Mouse (Mus musculus) megakaryocyte progenitor cell, adult 5-6 weeks (primary cell): ENCODE data around the gene Pdzrn3. TPM values are rescaled to one million over a fixed set of nuclear protein-coding genes. Genes with fewer than 3 reads are reported as not detected.

Source experiments
- ATAC-seq: replicated peaks from 2 replicates; pipeline ENCODE4 v1.8.0; 2016; ENCODE audit warnings: mild to moderate bottlenecking, moderate TSS enrichment, inconsistent platforms; ENCODE audit not compliant: poor library complexity
- total RNA-seq, 2 experiments: library from RNA; stranded (forward) in 1 of 2; stranded (reverse) in 1 of 2; fragments of 157-497, 149-512 nt in 1 of 2; fragments of 200-1000 nt in 1 of 2; gene quantifications; 2 replicates each; pipeline versions ENCODE4 v1.2.3 to v1.2.4; 2015 to 2017

The Pdzrn3 gene
- total RNA-seq, 2 experiments from 2014 or later, result 0.08 TPM; not detected in 1

DNA sequence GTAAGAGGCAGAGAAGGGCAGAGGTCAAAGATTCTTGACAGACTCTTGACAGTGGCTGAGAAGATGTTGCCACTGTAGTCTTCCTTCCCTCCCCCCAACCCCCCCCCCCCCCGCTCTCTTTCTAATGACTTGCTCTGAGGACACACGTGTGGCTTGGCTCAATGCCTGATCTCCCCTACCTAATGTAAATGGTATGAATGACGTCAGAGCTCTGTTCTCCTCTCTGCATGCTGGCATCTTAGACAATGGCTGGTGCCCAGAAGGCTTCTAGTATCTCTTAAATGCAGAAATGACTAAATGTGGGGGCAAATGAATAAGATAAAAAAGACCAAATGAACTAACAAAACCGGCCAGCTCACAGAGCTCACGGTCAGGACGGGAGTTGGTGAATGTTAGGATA is 49.2 kb downstream of the Pdzrn3 start:
- ATAC-seq, result peak; percentile 77

DNA sequence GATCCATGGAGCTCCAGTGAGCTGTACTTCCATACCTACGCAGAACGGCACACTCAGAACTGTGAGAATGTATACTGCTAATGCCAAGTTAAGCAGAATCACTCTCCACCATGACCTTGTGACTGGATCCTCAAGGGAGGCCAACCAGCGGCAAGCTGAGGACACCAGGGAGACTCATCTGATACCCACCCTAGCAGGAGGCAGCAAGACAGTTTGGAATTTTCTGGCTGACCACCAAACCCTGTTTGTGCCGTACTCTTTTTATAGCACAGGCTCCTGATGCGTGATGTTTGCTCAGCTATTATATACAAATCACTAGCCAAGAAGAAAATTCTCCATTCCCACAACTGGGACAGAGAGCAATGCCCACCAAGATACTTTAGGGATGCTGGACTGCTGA is 50.0 kb downstream of the Pdzrn3 start:
- no peak for ATAC-seq

- no peak for ATAC-seq
Measured at GRCm38 (mm10) chr6:101327196-101327595, 50.5 kb downstream of the Pdzrn3 start.

- no peak for ATAC-seq
Measured at GRCm38 (mm10) chr6:101325842-101326639, 51.7 kb downstream of the Pdzrn3 start.

- no peak for ATAC-seq
Measured at GRCm38 (mm10) chr6:101322580-101322979, 55.1 kb downstream of the Pdzrn3 start.

DNA sequence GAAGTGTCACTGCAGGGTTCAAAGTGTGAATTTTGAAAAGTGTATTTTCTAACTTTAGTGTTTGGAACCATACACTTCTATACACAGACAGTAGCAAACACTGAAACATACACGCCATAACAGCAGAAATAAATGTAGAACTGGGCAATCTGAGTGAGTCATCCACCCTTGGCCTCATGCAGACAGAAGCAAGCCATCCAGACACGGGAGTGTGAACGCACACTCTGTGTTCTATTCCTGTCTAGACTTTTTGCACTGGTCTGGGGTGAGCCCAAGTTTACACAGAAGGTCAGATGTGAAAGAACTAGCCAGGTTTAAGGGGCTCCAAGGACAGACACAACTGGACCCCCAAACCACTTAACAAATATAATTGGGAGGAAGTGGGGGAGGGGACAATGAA is 57.3 kb downstream of the Pdzrn3 start:
- no peak for ATAC-seq

GRCm38 (mm10) chr6:101319374-101319967 is 58.2 kb downstream of the Pdzrn3 start:
- no peak for ATAC-seq

GRCm38 (mm10) chr6:101318530-101318929 is 59.2 kb downstream of the Pdzrn3 start:
- ATAC-seq, result no peak

- no peak for ATAC-seq
Measured at GRCm38 (mm10) chr6:101311446-101311845, 66.3 kb downstream of the Pdzrn3 start.

DNA sequence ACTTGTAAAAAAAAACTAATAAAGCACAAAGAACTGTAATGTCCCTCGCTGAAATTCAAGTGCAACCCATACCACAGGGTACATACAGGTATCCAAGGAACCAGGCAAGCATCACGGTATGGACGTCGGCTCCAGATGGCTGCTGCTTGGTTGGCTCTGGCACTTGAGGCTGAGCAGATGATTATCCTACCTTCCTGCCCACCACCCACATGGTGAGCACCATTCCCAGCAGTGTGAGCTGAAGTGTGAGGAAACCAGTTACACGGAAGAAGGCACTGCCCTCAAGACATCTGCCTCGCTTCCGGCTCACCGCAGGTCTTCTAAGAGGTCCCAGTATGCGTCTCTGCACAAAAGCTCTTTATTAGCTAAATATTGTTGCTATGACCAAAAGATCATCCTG is 67.2 kb downstream of the Pdzrn3 start:
- no peak for ATAC-seq

DNA sequence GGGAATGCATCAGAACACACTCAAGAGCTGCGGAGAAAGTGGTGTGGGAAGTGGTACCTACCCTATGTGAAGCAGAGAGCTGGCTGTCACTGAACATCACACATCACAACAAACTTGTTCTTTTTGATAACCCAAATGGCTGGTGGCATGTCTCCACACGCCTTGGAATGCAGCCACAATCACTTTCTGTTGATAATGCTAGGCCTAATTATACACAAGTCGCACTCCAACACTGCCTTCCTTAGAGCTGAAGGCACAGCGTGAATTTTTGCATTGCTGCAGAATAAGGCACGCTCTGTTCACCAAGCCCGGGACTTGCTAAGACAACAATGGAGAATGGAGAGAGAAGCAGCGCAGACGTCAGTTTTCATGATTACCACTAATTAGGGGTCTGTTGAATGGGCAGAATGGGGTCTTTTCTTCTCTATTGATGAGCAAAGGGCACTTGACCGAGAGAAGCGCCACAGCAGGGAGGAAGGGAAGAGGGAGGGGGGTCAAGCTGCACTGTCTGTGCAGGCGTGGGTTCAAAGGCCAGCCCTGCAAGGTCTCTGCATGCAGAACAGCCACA is 69.6 kb downstream of the Pdzrn3 start:
- peak; percentile 24; the same call in 1 of the 2 replicates for ATAC-seq

- no peak for ATAC-seq
Measured at GRCm38 (mm10) chr6:101306834-101307233, 70.9 kb downstream of the Pdzrn3 start.

GRCm38 (mm10) chr6:101305543-101305942 is 72.2 kb downstream of the Pdzrn3 start:
- ATAC-seq, result no peak

GRCm38 (mm10) chr6:101303959-101304738 is 73.5 kb downstream of the Pdzrn3 start:
- ATAC-seq, result peak; percentile 40; the same call in 1 of the 2 replicates

GRCm38 (mm10) chr6:101303501-101303900 is 74.2 kb downstream of the Pdzrn3 start:
- ATAC-seq, result peak; percentile 61

DNA sequence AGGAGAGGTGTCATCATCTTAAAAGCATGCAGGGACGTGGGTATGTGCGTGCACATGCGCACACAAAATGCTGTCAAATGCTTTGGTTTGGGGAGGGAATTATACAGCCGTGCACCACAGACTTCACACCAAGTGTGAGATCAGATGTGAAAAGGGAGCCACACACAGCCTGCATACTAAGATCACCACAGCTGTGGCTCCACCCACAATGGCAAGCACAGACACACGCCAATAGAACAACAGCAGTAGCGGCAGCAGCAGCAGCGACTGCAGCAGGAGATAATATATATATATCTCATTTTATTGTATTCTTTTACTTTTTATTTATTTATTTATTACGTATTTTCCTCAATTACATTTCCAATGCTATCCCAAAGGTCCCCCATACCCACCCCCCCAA is 76.5 kb downstream of the Pdzrn3 start:
- peak; percentile 60 for ATAC-seq

DNA sequence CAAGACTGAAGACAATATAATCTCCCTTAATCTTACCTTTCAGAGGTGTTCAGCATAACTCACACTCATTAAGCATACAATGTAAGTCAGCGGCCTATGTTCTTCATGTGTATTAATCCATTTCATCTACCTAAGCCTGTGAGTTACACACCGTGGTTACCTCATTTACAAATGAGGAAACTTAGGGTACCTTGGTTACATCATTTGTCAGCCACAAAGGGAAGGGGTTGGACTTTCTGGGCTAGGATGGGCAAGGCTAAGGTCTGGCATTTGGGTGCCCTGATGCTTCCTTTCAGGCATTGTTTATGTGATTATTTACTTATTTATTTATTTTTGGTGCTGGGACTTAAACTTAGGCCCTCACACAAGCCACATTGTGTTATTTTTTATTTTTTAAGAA is 78.3 kb downstream of the Pdzrn3 start:
- ATAC-seq, result peak; percentile 49

DNA sequence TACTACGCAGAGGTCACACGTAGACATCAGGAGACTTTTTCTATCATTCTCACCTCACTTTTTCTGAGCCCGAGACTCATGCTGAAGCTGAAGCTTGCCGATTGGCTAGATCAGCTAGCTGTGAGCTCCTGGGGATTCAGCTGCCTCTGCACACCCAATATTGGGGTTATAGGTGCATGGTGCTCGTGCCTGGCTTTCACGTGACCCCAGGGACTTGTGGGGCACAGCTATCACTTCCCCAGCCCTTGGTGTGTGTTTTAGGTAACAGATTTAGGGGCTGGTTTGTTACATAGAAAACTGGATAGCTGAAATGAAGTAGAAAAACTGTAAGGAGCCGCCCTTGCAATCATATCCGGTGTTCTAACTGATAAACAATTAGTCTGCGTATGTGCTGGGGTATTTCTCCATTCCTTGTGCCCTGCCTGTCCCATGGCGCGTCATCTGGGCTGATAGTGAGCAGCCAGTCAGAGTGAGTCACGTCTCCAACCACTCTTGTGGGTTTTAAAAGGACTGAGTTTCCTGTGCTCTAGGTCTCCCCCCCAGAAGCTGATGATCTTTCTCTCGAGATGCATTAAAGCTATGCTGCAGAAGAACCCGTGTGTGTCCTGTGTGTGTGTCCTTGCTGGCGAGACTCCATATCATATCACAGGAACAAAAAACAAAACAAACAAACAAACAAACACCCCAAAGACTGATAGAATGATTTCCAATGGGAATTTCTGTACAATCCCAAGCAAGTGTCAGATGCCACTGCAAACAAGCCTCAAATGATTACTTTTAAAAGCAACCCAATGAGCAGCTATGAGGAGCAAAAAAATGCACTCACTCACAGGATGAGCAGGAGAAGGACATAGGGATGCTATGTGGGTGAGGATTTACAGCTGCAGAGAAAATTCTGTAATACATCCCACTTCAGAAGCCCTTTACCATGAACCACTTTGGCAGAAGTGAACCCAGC is 79.9 kb downstream of the Pdzrn3 start:
- no peak for ATAC-seq

GRCm38 (mm10) chr6:101296997-101297396 is 80.7 kb downstream of the Pdzrn3 start:
- ATAC-seq, result no peak

- no peak for ATAC-seq
Measured at GRCm38 (mm10) chr6:101296280-101296679, 81.4 kb downstream of the Pdzrn3 start.
